Mouse (Mus musculus) intestine, embryonic 14.5 days (tissue): Measurements from ENCODE around the gene Rnft1. TPM values are rescaled to one million over a fixed set of nuclear protein-coding genes. Genes with fewer than 3 reads are reported as not detected.

Source experiments
- ATAC-seq: fragments of 200-750 bp; cut with Nextera tagmentation; replicated peaks from 2 replicates; pipeline ENCODE4 v1.8.0; 2017; ENCODE audit warnings: low read depth, moderate number of reproducible peaks, moderate TSS enrichment, moderate library complexity; ENCODE audit not compliant: low FRiP score, low TSS enrichment
- DNase-seq: peaks from one replicate; pipeline ENCODE4 v3.0.0-alpha.2; 2018; ENCODE audit warnings: low spot score
- H3K27ac ChIP-seq: fragments of 300-500 bp; sonication (generic); 2 replicates; pipeline ENCODE4 v1.5.1; 2014; ENCODE audit warnings: low read depth, mild to moderate bottlenecking, control low read depth
- H3K27me3 ChIP-seq: fragments of 300-500 bp; sonication (generic); replicated peaks from 2 replicates; pipeline ENCODE4 v1.6.1; 2014; ENCODE audit warnings: low read length, control low read depth; ENCODE audit not compliant: control insufficient read depth, insufficient read depth
- H3K36me3 ChIP-seq: fragments of 300-500 bp; sonication (generic); 2 replicates; pipeline ENCODE4 v1.6.1; 2014; ENCODE audit warnings: low read length, control low read depth; ENCODE audit not compliant: control insufficient read depth, insufficient read depth
- H3K4me1 ChIP-seq: fragments of 300-500 bp; sonication (generic); replicated peaks from 2 replicates; pipeline ENCODE4 v1.6.1; 2014; ENCODE audit warnings: low read length, control low read depth, mixed read lengths; ENCODE audit not compliant: control insufficient read depth, insufficient read depth
- H3K4me2 ChIP-seq: fragments of 300-500 bp; sonication (generic); 2 replicates; pipeline ENCODE4 v1.6.1; 2014; ENCODE audit warnings: low read length
- H3K4me3 ChIP-seq: fragments of 300-500 bp; sonication (generic); 2 replicates; pipeline ENCODE4 v1.5.1; 2014; ENCODE audit warnings: low read depth, low read length, control low read depth, mixed read lengths
- H3K9ac ChIP-seq: fragments of 300-500 bp; sonication (generic); 2 replicates; pipeline ENCODE4 v1.6.1; 2014; ENCODE audit warnings: mild to moderate bottlenecking, low read length
- H3K9me3 ChIP-seq: fragments of 300-500 bp; sonication (generic); 2 replicates; pipeline ENCODE4 v1.6.1; 2016; ENCODE audit warnings: low read length, control low read depth; ENCODE audit not compliant: control insufficient read depth
- WGBS: fragments of 180-500 bp; shearing (Covaris S2); extraction: QIAGEN DNeasy Blood & Tissue Kit; methylation state at CpG from one replicate; pipeline ENCODE4 v1.1.7; 2014; 5-methylcytosine and 5-hydroxymethylcytosine counted together
- polyA plus RNA-seq: library from polyadenylated mRNA; unstranded; fragments of >200 nt; fragmentation: Nextera tagmentation; extraction: Ambion mirVana; gene quantifications from 2 replicates; pipeline ENCODE4 v1.2.1, GENCODE M21; 2014

The Rnft1 gene
- polyA plus RNA-seq, 1 experiment from 2014 or later: 49.5 TPM

- no peaks in the 10 kb centered on the region for H3K4me1 ChIP-seq
- 82% methylated on average over 1 of the region's 1 CpGs for WGBS
These were observed 16.3 kb downstream of the Rnft1 start for GRCm38 (mm10) chr11:86500795-86501194.

GRCm38 (mm10) chr11:86503121-86503520, 18.7 kb downstream of the Rnft1 start:
- H3K9ac ChIP-seq: no peak overlapping the region
- H3K9me3 ChIP-seq: no peaks in the 10 kb centered on the region
- 91% methylated on average over 2 of the region's 2 CpGs for WGBS
- H3K27ac ChIP-seq: no peak overlapping the region
- ATAC-seq: no peak
- peaks cover 79% of the 10 kb centered on the region for H3K36me3 ChIP-seq
- no peak for DNase-seq
- H3K4me1 ChIP-seq: no peaks in the 10 kb centered on the region
- no peak overlapping the region for H3K4me3 ChIP-seq
- no peak overlapping the region for H3K4me2 ChIP-seq
- H3K27me3 ChIP-seq: no peaks in the 10 kb centered on the region

More at GRCm38 (mm10) chr11:86500795-86501194, 16.3 kb downstream of the Rnft1 start:
- DNase-seq (no peak), ATAC-seq (no peak)
- Histone ChIP-seq H3K9ac (no peak overlapping the region), H3K27me3 (no peaks in the 10 kb centered on the region), H3K9me3 (no peaks in the 10 kb centered on the region), H3K4me2 (no peak overlapping the region), H3K36me3 (peaks cover 76% of the 10 kb centered on the region), H3K27ac (no peak overlapping the region), H3K4me3 (no peak overlapping the region)

GRCm38 (mm10) chr11:86507334-86507733, 22.9 kb downstream of the Rnft1 start:
- Histone ChIP-seq H3K4me2 (no peak overlapping the region), H3K27me3 (no peaks in the 10 kb centered on the region), H3K27ac (no peak overlapping the region), H3K9me3 (no peaks in the 10 kb centered on the region), H3K9ac (no peak overlapping the region), H3K4me1 (no peaks in the 10 kb centered on the region), H3K4me3 (no peak overlapping the region), H3K36me3 (peaks cover 96% of the 10 kb centered on the region)
- WGBS: 58% methylated on average over 2 of the region's 2 CpGs
- ATAC-seq (no peak), DNase-seq (no peak)

- H3K36me3 ChIP-seq: peaks cover 97% of the 10 kb centered on the region
- DNase-seq: no peak
- H3K27me3 ChIP-seq: no peaks in the 10 kb centered on the region
- H3K9me3 ChIP-seq: no peaks in the 10 kb centered on the region
- no peak overlapping the region for H3K27ac ChIP-seq
- H3K9ac ChIP-seq: no peak overlapping the region
- no peak overlapping the region for H3K4me3 ChIP-seq
- 97% methylated on average over 2 of the region's 2 CpGs for WGBS
- no peaks in the 10 kb centered on the region for H3K4me1 ChIP-seq
- no peak overlapping the region for H3K4me2 ChIP-seq
- no peak for ATAC-seq
These were observed 23.5 kb downstream of the Rnft1 start for GRCm38 (mm10) chr11:86507991-86508390.

GRCm38 (mm10) chr11:86516620-86517019, 32.2 kb downstream of the Rnft1 start:
- no peak overlapping the region for H3K4me2 ChIP-seq
- no peak overlapping the region for H3K9ac ChIP-seq
- no peak for DNase-seq
- no peak overlapping the region for H3K27ac ChIP-seq
- WGBS: 89% methylated on average over 3 of the region's 3 CpGs
- no peaks in the 10 kb centered on the region for H3K4me1 ChIP-seq
- no peak overlapping the region for H3K4me3 ChIP-seq
- H3K9me3 ChIP-seq: no peaks in the 10 kb centered on the region
- H3K27me3 ChIP-seq: no peaks in the 10 kb centered on the region
- no peak for ATAC-seq
- peaks cover 90% of the 10 kb centered on the region for H3K36me3 ChIP-seq

- H3K36me3 ChIP-seq: peaks cover 90% of the 10 kb centered on the region
- H3K9me3 ChIP-seq: no peaks in the 10 kb centered on the region
- H3K27me3 ChIP-seq: no peaks in the 10 kb centered on the region
- no peak overlapping the region for H3K4me2 ChIP-seq
- no peak overlapping the region for H3K27ac ChIP-seq
- no peaks in the 10 kb centered on the region for H3K4me1 ChIP-seq
- no peak for DNase-seq
- WGBS: 95% methylated on average over 3 of the region's 3 CpGs
- no peak for ATAC-seq
- H3K4me3 ChIP-seq: no peak overlapping the region
- H3K9ac ChIP-seq: no peak overlapping the region
These were observed 32.8 kb downstream of the Rnft1 start for GRCm38 (mm10) chr11:86517229-86517628.

GRCm38 (mm10) chr11:86519751-86520150, 35.3 kb downstream of the Rnft1 start:
- no peaks in the 10 kb centered on the region for H3K4me1 ChIP-seq
- H3K4me3 ChIP-seq: no peak overlapping the region
- H3K9ac ChIP-seq: no peak overlapping the region
- H3K27ac ChIP-seq: no peak overlapping the region
- peaks cover 85% of the 10 kb centered on the region for H3K36me3 ChIP-seq
- ATAC-seq (no peak), DNase-seq (no peak)
- H3K27me3 ChIP-seq: no peaks in the 10 kb centered on the region
- H3K4me2 ChIP-seq: no peak overlapping the region
- H3K9me3 ChIP-seq: no peaks in the 10 kb centered on the region
- 90% methylated on average over 7 of the region's 7 CpGs for WGBS

- Histone ChIP-seq H3K4me2 (no peak overlapping the region), H3K27ac (no peak overlapping the region), H3K36me3 (peaks cover 84% of the 10 kb centered on the region), H3K9ac (no peak overlapping the region), H3K27me3 (no peaks in the 10 kb centered on the region), H3K4me3 (no peak overlapping the region), H3K4me1 (no peaks in the 10 kb centered on the region), H3K9me3 (no peaks in the 10 kb centered on the region)
- 92% methylated on average over 4 of the region's 4 CpGs for WGBS
- DNase-seq (no peak), ATAC-seq (no peak)
These were observed 43.1 kb downstream of the Rnft1 start for GRCm38 (mm10) chr11:86527528-86527927.

- H3K9ac ChIP-seq: no peak overlapping the region
- no peak for DNase-seq
- H3K36me3 ChIP-seq: peaks cover 59% of the 10 kb centered on the region
- H3K27ac ChIP-seq: no peak overlapping the region
- 70% methylated on average over 1 of the region's 1 CpGs for WGBS
- H3K4me2 ChIP-seq: no peak overlapping the region
- no peak overlapping the region for H3K4me3 ChIP-seq
- no peaks in the 10 kb centered on the region for H3K27me3 ChIP-seq
- ATAC-seq: no peak
- H3K4me1 ChIP-seq: no peaks in the 10 kb centered on the region
- H3K9me3 ChIP-seq: no peaks in the 10 kb centered on the region
These were observed 48.4 kb downstream of the Rnft1 start for GRCm38 (mm10) chr11:86532834-86533233.
